Mouse (Mus musculus) lung, postnatal 0 days (tissue): ENCODE results near the gene Ermard.

Experiments used
- CTCF ChIP-seq: IDR thresholded peaks from 2 replicates; pipeline ENCODE4 v1.5.1; 2016; ENCODE audit warnings: antibody characterized with exemption, mild to moderate bottlenecking
- EP300 ChIP-seq: IDR thresholded peaks from 2 replicates; pipeline ENCODE4 v1.6.1; 2016; ENCODE audit warnings: antibody characterized with exemption, mild to moderate bottlenecking, control low read depth

DNA sequence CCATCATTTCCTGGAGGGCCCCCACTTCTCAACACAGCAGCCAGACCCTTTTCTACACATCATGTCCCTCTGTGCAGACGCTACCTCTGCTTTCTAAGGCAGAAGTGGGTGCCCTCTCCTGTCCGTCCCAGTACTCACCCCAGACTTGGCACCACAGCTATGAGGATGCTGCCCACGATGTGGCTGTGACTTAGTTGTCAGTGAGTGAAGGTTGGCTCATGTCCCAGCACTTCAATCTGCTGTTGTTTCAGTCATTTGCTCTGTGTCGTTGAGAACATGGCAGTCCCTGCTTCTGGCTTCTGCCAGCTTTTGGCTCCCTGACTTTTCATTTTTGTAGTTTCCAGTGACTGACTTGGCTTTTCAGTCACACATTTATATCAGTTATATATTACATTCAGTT, 14.9 kb downstream of the Ermard start:
- TF ChIP-seq CTCF, result no peak
- no peak for TF ChIP-seq EP300
